ENCODE assay signal across 12 mouse cellular contexts in the genomic region with DNA sequence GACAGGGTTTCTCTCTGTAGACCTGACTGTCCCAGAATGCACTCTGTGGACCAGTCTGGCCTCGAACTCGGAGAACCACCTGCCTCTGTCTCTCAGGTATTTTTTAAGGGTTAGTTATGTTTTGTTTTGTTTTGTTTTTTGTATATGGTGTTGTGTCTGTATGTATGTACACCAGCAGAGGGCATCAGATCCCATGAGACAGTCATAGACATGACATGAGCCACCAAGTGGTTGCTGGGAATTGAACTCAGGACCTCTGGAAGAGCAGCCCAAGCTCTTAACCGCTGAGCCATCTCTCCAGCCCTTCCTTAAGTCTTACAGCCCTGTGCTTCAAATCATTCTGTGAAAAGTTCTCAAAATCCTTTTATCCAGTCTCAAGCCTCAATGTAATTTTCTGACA. TPM values are rescaled to one million over a fixed set of nuclear protein-coding genes. Genes with fewer than 3 reads are reported as not detected.
DNase-seq lines count a peak whose midpoint lies in the region; ATAC-seq and TF ChIP-seq lines count a peak whose summit lies in the region.
"Had no signal": no experiment of that assay in that cellular context is flagged by ENCODE, and none has a peak within 500 bp of the region (broad histone marks: within the 10 kb centered on the region; RNA-seq: fewer than 3 reads in every experiment).

No protein-coding gene starts in this region.

- no peak overlapping the region for H3ac ChIP-seq in myocyte (ENCODE audit: control insufficient read depth, insufficient read length)

- H3K27me3 ChIP-seq in heart, postnatal 0 days (ENCODE audit: control insufficient read depth, insufficient read depth, low read length) = no peaks in the 10 kb centered on the region
- H3K27me3 ChIP-seq in midbrain, postnatal 0 days (ENCODE audit: insufficient read depth, low read length) = no peaks in the 10 kb centered on the region
- H3K27me3 ChIP-seq in midbrain, embryonic 16.5 days (ENCODE audit: control insufficient read depth, insufficient read depth, low read depth, low read length) = no peaks in the 10 kb centered on the region
- no peaks in the 10 kb centered on the region for H3K27me3 ChIP-seq in myocyte (ENCODE audit: control insufficient read depth, insufficient read depth, insufficient read length)

- H3K4me1 ChIP-seq in heart, postnatal 0 days (ENCODE audit: control insufficient read depth, insufficient read depth) = 0 out of 2 replicates have a peak, but pooled peaks cover 5% of the 10 kb centered on the region
- no peaks in the 10 kb centered on the region; the same call in 1 of the 2 replicates for H3K4me1 ChIP-seq in midbrain, postnatal 0 days (ENCODE audit: insufficient read depth, low read length)
- H3K4me1 ChIP-seq in midbrain, embryonic 16.5 days (ENCODE audit: control insufficient read depth, insufficient read depth, low read length) = peaks cover 16% of the 10 kb centered on the region

- no peak for DNase-seq in heart, postnatal 0 days (ENCODE audit: low spot score)
- DNase-seq in heart, postnatal 14 days = no peak
- peak; percentile 12 for DNase-seq in midbrain, postnatal 0 days (ENCODE audit: low spot score)
- peak; percentile 81 for DNase-seq in R1 (ENCODE audit: low read depth, low spot score)
- no peak for DNase-seq in cerebellum, postnatal 10 days
- no peak for DNase-seq in layer of hippocampus, postnatal 10 days (ENCODE audit: low spot score in 2 of 2)
- DNase-seq: adrenal gland, adult 2 months; cerebellum, postnatal 25 days; gastrocnemius, postnatal 36 days; kidney, postnatal 10 days had no signal

- WGBS in heart, postnatal 0 days = 82% methylated on average over 3 of the region's 3 CpGs
- WGBS in midbrain, postnatal 0 days = 74% methylated on average over 3 of the region's 3 CpGs
- 78% methylated on average over 3 of the region's 3 CpGs for WGBS in midbrain, embryonic 16.5 days

- no peaks in the 10 kb centered on the region for H3K79me2 ChIP-seq in myocyte (ENCODE audit: control insufficient read depth, insufficient read depth)

- no peaks in the 10 kb centered on the region for H3K9me3 ChIP-seq in heart, postnatal 0 days (replicated peaks; ENCODE audit: control insufficient read depth, low read length)
- no peaks in the 10 kb centered on the region for H3K9me3 ChIP-seq in midbrain, postnatal 0 days (ENCODE audit: low read length)
- no peaks in the 10 kb centered on the region for H3K9me3 ChIP-seq in midbrain, embryonic 16.5 days (replicated peaks; ENCODE audit: control insufficient read depth, low read length, poor library complexity, severe bottlenecking)

- H3K27ac ChIP-seq in heart, postnatal 0 days (ENCODE audit: low read depth) = no peak overlapping the region
- H3K27ac ChIP-seq in midbrain, postnatal 0 days (ENCODE audit: low read depth, low read length) = no peak overlapping the region
- no peak overlapping the region for H3K27ac ChIP-seq in midbrain, embryonic 16.5 days (ENCODE audit: low read length)

- H3K9ac ChIP-seq in heart, postnatal 0 days (replicated peaks; ENCODE audit: low read depth, low read length) = no peak overlapping the region
- H3K9ac ChIP-seq in midbrain, postnatal 0 days (replicated peaks; ENCODE audit: low read length, poor library complexity, severe bottlenecking) = no peak overlapping the region
- H3K9ac ChIP-seq in midbrain, embryonic 16.5 days (ENCODE audit: low read depth, low read length) = no peak overlapping the region

- peaks cover 13% of the 10 kb centered on the region; the same call in 1 of the 2 replicates for H3K36me3 ChIP-seq in heart, postnatal 0 days (replicated peaks; ENCODE audit: control insufficient read depth, insufficient read depth, low read length)
- no peaks in the 10 kb centered on the region for H3K36me3 ChIP-seq in midbrain, postnatal 0 days (ENCODE audit: insufficient read depth, low read length)
- no peaks in the 10 kb centered on the region for H3K36me3 ChIP-seq in midbrain, embryonic 16.5 days (ENCODE audit: control insufficient read depth, insufficient read depth, low read length)
- no peaks in the 10 kb centered on the region for H3K36me3 ChIP-seq in myocyte (ENCODE audit: control insufficient read depth, insufficient read depth)

- intact Hi-C loops in heart, postnatal 14 days (cut with DNase I) = loop anchor here (5.0 kb wide), 1 partner anchor 127 kb away; a partner anchor contains a TSS

- TF ChIP-seq EP300 in heart, postnatal 0 days (IDR thresholded peaks at IDR 0.05; ENCODE audit: low read depth) = no peak

- peak overlapping the region; percentile 97; the same call in 1 of the 2 replicates for H3K4me2 ChIP-seq in heart, postnatal 0 days (ENCODE audit: low read depth, low read length)
- no peak overlapping the region for H3K4me2 ChIP-seq in midbrain, postnatal 0 days (ENCODE audit: low read depth, low read length, poor library complexity, severe bottlenecking)
- no peak overlapping the region for H3K4me2 ChIP-seq in midbrain, embryonic 16.5 days (ENCODE audit: low read length)
- H3K4me2 ChIP-seq in myocyte (ENCODE audit: low read depth) = peak overlapping the region; percentile 86

- TF ChIP-seq POLR2A in myocyte (IDR thresholded peaks at IDR 0.05; ENCODE audit: insufficient read length, low read depth) = no peak

- no peak for ATAC-seq in heart, postnatal 0 days (ENCODE audit: insufficient read depth, low read depth)
- no peak for ATAC-seq in midbrain, postnatal 0 days (ENCODE audit: low FRiP score)
- ATAC-seq in midbrain, embryonic 16.5 days = no peak

- no peak for TF ChIP-seq CTCF in heart, postnatal 0 days (IDR thresholded peaks at IDR 0.05; ENCODE audit: low read depth)
- TF ChIP-seq CTCF in midbrain, postnatal 0 days (IDR thresholded peaks at IDR 0.05) = peak; percentile 48

- H3K4me3 ChIP-seq in heart, postnatal 0 days (ENCODE audit: low read depth, low read length) = no peak overlapping the region
- no peak overlapping the region for H3K4me3 ChIP-seq in midbrain, postnatal 0 days (ENCODE audit: low read depth, low read length)
- no peak overlapping the region for H3K4me3 ChIP-seq in midbrain, embryonic 16.5 days (ENCODE audit: low read depth, low read length)
- H3K4me3 ChIP-seq in myocyte = no peak overlapping the region

TF ChIP-seq in myocyte, 11 proteins besides CTCF, POLR2A, EP300 and RAD21:
- TF ChIP-seq MYOD1 (IDR thresholded peaks at IDR 0.05; ENCODE audit: control insufficient read depth in 1 of 3, insufficient read length in 2 of 3, low read depth in 2 of 3) (no peak), TCF12 (IDR thresholded peaks at IDR 0.05; ENCODE audit: insufficient read depth, poor library complexity, severe bottlenecking) (no peak), POLR2AphosphoS2 (IDR thresholded peaks at IDR 0.05; ENCODE audit: insufficient read length, low read depth) (no peak), SRF (IDR thresholded peaks at IDR 0.05; ENCODE audit: control insufficient read depth, insufficient read length, low read depth) (no peak), E2F4 (IDR thresholded peaks at IDR 0.05; ENCODE audit: insufficient read depth) (no peak), TCF3 (IDR thresholded peaks at IDR 0.05; ENCODE audit: insufficient read length, low read depth) (no peak)
TF ChIP-seq in myocyte: peak in this region for 0.

RNA-seq across cellular contexts. Expression of a gene that starts 0.9 kb away (rescaled TPM):
- 5.7 and 21.6 TPM in 2 replicates for total RNA-seq in heart, postnatal 0 days (2014; rRNA removed; ENCODE audit: low replicate concordance)
- polyA plus RNA-seq in heart, postnatal 0 days (2015; fragmentation: Nextera tagmentation; extraction: Ambion mirVana) = 2.3 TPM in 2 replicates
- total RNA-seq in heart, postnatal 14 days (2021) = 1 to 10 TPM; 5.2 to 6.7 TPM
- total RNA-seq in midbrain, postnatal 0 days (2014; rRNA removed) = 30.0 and 37.5 TPM in 2 replicates
- polyA plus RNA-seq in midbrain, postnatal 0 days (2015; fragmentation: Nextera tagmentation; extraction: Ambion mirVana) = 5.8 and 6.2 TPM in 2 replicates
- polyA plus RNA-seq in midbrain, embryonic 16.5 days (2015; fragmentation: Nextera tagmentation; extraction: Ambion mirVana) = 5.4 and 7.3 TPM in 2 replicates
- 4.7 TPM for polyA plus RNA-seq in myocyte (2012; fragmentation: generic; extraction: Trizol)
- 10 to 100 TPM; 15.0 to 17.3 TPM for total RNA-seq in layer of hippocampus, postnatal 10 days (2021)

RNA-seq across cellular contexts. Expression of a gene that starts 19.0 kb away (rescaled TPM):
- total RNA-seq in heart, postnatal 0 days (2014; rRNA removed; ENCODE audit: low replicate concordance) = 33.9 and 40.3 TPM in 2 replicates
- 16.8 and 20.5 TPM in 2 replicates for polyA plus RNA-seq in heart, postnatal 0 days (2015; fragmentation: Nextera tagmentation; extraction: Ambion mirVana)
- 10 to 100 TPM; 85.5 to 87.2 TPM for total RNA-seq in heart, postnatal 14 days (2021)
- total RNA-seq in midbrain, postnatal 0 days (2014; rRNA removed) = 19.3 and 22.7 TPM in 2 replicates
- polyA plus RNA-seq in midbrain, postnatal 0 days (2015; fragmentation: Nextera tagmentation; extraction: Ambion mirVana) = 5.6 and 6.7 TPM in 2 replicates
- polyA plus RNA-seq in midbrain, embryonic 16.5 days (2015; fragmentation: Nextera tagmentation; extraction: Ambion mirVana) = 7.1 and 7.6 TPM in 2 replicates
- polyA plus RNA-seq in myocyte (2012; fragmentation: generic; extraction: Trizol) = 6.2 TPM
- total RNA-seq in layer of hippocampus, postnatal 10 days (2021) = 10 to 100 TPM; 26.1 to 27.3 TPM

RNA-seq across cellular contexts. Expression of a gene that starts 58.6 kb away (rescaled TPM):
- 0.23 and 2.6 TPM in 2 replicates for total RNA-seq in heart, postnatal 0 days (2014; rRNA removed; ENCODE audit: low replicate concordance)
- 1.2 and 2.1 TPM in 2 replicates for polyA plus RNA-seq in heart, postnatal 0 days (2015; fragmentation: Nextera tagmentation; extraction: Ambion mirVana)
- total RNA-seq in heart, postnatal 14 days (2021) = 1 to 10 TPM; 1.4 TPM
- total RNA-seq in midbrain, postnatal 0 days (2014; rRNA removed) = 2.0 and 2.2 TPM in 2 replicates
- polyA plus RNA-seq in midbrain, postnatal 0 days (2015; fragmentation: Nextera tagmentation; extraction: Ambion mirVana) = 1.3 and 1.6 TPM in 2 replicates
- polyA plus RNA-seq in midbrain, embryonic 16.5 days (2015; fragmentation: Nextera tagmentation; extraction: Ambion mirVana) = 1.7 and 1.8 TPM in 2 replicates
- 0.08 TPM for polyA plus RNA-seq in myocyte (2012; fragmentation: generic; extraction: Trizol)
- 1 to 10 TPM; 2.6 to 2.8 TPM for total RNA-seq in layer of hippocampus, postnatal 10 days (2021)

Comparison
In these comparisons a context has a peak if more than half of its experiments do, and no peak if none do; other contexts are left out.
1. DNase-seq: peak in midbrain, postnatal 0 days (single experiment) and R1 (single experiment); none in heart, postnatal 0 days (single experiment), heart, postnatal 14 days (0 of 2), cerebellum, postnatal 10 days (0 of 2) and layer of hippocampus, postnatal 10 days (0 of 2).
2. H3K4me2 ChIP-seq: peak in heart, postnatal 0 days (single experiment) and myocyte (single experiment); none in midbrain, postnatal 0 days (single experiment) and midbrain, embryonic 16.5 days (single experiment).